Mouse (Mus musculus) small intestine, adult 2 months (tissue): ENCODE measurements at regions not wholly inside any gene's neighbourhood (a gene's known extent, or its start where the extent isn't known, plus 50 kb on each side); places are given as distances from the start of the nearest gene placed in this dataset.

Experiments
- H3K27ac ChIP-seq: fragments of 200-500 bp; 2 replicates; pipeline ENCODE4 v1.5.1; 2012; ENCODE audit warnings: low read depth, low read length, control low read depth, inconsistent platforms; ENCODE audit not compliant: insufficient read depth
- H3K27me3 ChIP-seq: fragments of 200-500 bp; 2 replicates; pipeline ENCODE4 v1.6.1; 2012; ENCODE audit warnings: mild to moderate bottlenecking, moderate library complexity, low read length, inconsistent platforms; ENCODE audit not compliant: control insufficient read depth, insufficient read depth
- H3K36me3 ChIP-seq: fragments of 200-500 bp; 2 replicates; pipeline ENCODE4 v1.6.1; 2012; ENCODE audit warnings: mild to moderate bottlenecking, low read length, control low read depth, inconsistent platforms; ENCODE audit not compliant: control insufficient read depth, insufficient read depth
- H3K4me1 ChIP-seq: fragments of 200-500 bp; 2 replicates; pipeline ENCODE4 v1.6.1; 2012; ENCODE audit warnings: low read length, inconsistent platforms, mixed read lengths; ENCODE audit not compliant: control insufficient read depth, insufficient read depth, insufficient read length
- H3K4me3 ChIP-seq: fragments of 200-500 bp; 2 replicates; pipeline ENCODE4 v1.5.1; 2012; ENCODE audit warnings: low read depth, mild to moderate bottlenecking, control low read depth, inconsistent platforms, low read length, moderate library complexity
- CTCF ChIP-seq: fragments of 200-500 bp; IDR thresholded peaks from 2 replicates; pipeline ENCODE4 v1.5.1; 2012; ENCODE audit warnings: low read depth, mild to moderate bottlenecking, control low read depth, inconsistent platforms, low read length, moderate library complexity, mixed read lengths; ENCODE audit not compliant: insufficient replicate concordance, insufficient read length; ENCODE audit errors: extremely low read depth
- POLR2A ChIP-seq: fragments of 200-500 bp; IDR thresholded peaks from 2 replicates; pipeline ENCODE4 v1.6.1; 2012; ENCODE audit warnings: low read depth, mild to moderate bottlenecking, control low read depth, inconsistent platforms, low read length, moderate library complexity
- WGBS: fragments of 180-500 bp; shearing (Covaris S2); methylation state at CpG from one replicate; pipeline ENCODE4 v1.1.7; 2018; 5-methylcytosine and 5-hydroxymethylcytosine counted together

- Histone ChIP-seq H3K27ac (no peak overlapping the region), H3K36me3 (no peaks in the 10 kb centered on the region), H3K4me1 (no peaks in the 10 kb centered on the region), H3K4me3 (no peak overlapping the region), H3K27me3 (no peaks in the 10 kb centered on the region)
- TF ChIP-seq POLR2A (no peak), CTCF (no peak)
- WGBS: 58% methylated on average over 5 of the region's 5 CpGs
Measured at GRCm38 (mm10) chr8:91990952-91991351, 189.1 kb upstream of the Irx3 start.

GRCm38 (mm10) chr8:91990048-91990447, 188.2 kb upstream of the Irx3 start:
- Histone ChIP-seq H3K36me3 (no peaks in the 10 kb centered on the region), H3K27me3 (no peaks in the 10 kb centered on the region), H3K4me1 (no peaks in the 10 kb centered on the region), H3K27ac (no peak overlapping the region), H3K4me3 (no peak overlapping the region)
- TF ChIP-seq CTCF (no peak), POLR2A (no peak)
- 63% methylated on average over 3 of the region's 3 CpGs for WGBS

- H3K36me3 ChIP-seq: no peaks in the 10 kb centered on the region
- no peak overlapping the region for H3K27ac ChIP-seq
- H3K4me3 ChIP-seq: no peak overlapping the region
- WGBS: 58% methylated on average over 11 of the region's 11 CpGs
- TF ChIP-seq CTCF (no peak), POLR2A (no peak)
- no peaks in the 10 kb centered on the region for H3K4me1 ChIP-seq
- H3K27me3 ChIP-seq: no peaks in the 10 kb centered on the region
Measured at GRCm38 (mm10) chr8:91988866-91989633, 187.2 kb upstream of the Irx3 start.

GRCm38 (mm10) chr8:91987854-91988253, 186.0 kb upstream of the Irx3 start:
- Histone ChIP-seq H3K36me3 (no peaks in the 10 kb centered on the region), H3K27me3 (no peaks in the 10 kb centered on the region), H3K4me3 (no peak overlapping the region), H3K27ac (no peak overlapping the region), H3K4me1 (no peaks in the 10 kb centered on the region)
- 60% methylated on average over 6 of the region's 6 CpGs for WGBS
- TF ChIP-seq CTCF: no peak
- no peak for TF ChIP-seq POLR2A

GRCm38 (mm10) chr8:91983171-91983570, 181.3 kb upstream of the Irx3 start:
- H3K27me3 ChIP-seq: no peaks in the 10 kb centered on the region
- H3K27ac ChIP-seq: no peak overlapping the region
- no peak overlapping the region for H3K4me3 ChIP-seq
- H3K36me3 ChIP-seq: no peaks in the 10 kb centered on the region
- H3K4me1 ChIP-seq: no peaks in the 10 kb centered on the region
- WGBS: 79% methylated on average over 2 of the region's 2 CpGs
- TF ChIP-seq POLR2A (no peak), CTCF (no peak)

GRCm38 (mm10) chr8:91976900-91977585, 175.2 kb upstream of the Irx3 start:
- Histone ChIP-seq H3K27ac (no peak overlapping the region), H3K4me3 (no peak overlapping the region), H3K36me3 (no peaks in the 10 kb centered on the region), H3K27me3 (no peaks in the 10 kb centered on the region; the same call in 1 of the 2 replicates), H3K4me1 (no peaks in the 10 kb centered on the region)
- 58% methylated on average over 9 of the region's 9 CpGs for WGBS
- TF ChIP-seq CTCF: no peak
- TF ChIP-seq POLR2A: no peak

- H3K4me1 ChIP-seq: 0 out of 2 replicates have a peak, but pooled peaks cover 1% of the 10 kb centered on the region
- no peak overlapping the region for H3K4me3 ChIP-seq
- H3K27ac ChIP-seq: no peak overlapping the region
- H3K27me3 ChIP-seq: no peaks in the 10 kb centered on the region; the same call in 1 of the 2 replicates
- 87% methylated on average over 2 of the region's 2 CpGs for WGBS
- TF ChIP-seq POLR2A: no peak
- no peak for TF ChIP-seq CTCF
- H3K36me3 ChIP-seq: no peaks in the 10 kb centered on the region
Measured at GRCm38 (mm10) chr8:91975460-91975859, 173.6 kb upstream of the Irx3 start.
